Mouse (Mus musculus): ENCODE measurements around the gene Tm4sf5. TPM values are rescaled to one million over a fixed set of nuclear protein-coding genes. Genes with fewer than 3 reads are reported as not detected.

Tm4sf5 gene
- total and polyA plus RNA-seq, 2 experiments from 2014 or later: 0.34 to 7.6 TPM

- WGBS: 37% methylated on average over 7 of the region's 7 CpGs
- no peaks in the 10 kb centered on the region for H3K27me3 ChIP-seq (ENCODE audit: control insufficient read depth, insufficient read depth, low read length)
- H3K36me3 ChIP-seq (replicated peaks; ENCODE audit: control insufficient read depth, insufficient read depth, low read length): 0 out of 2 replicates have a peak, but pooled peaks cover 6% of the 10 kb centered on the region
- H3K9ac ChIP-seq (replicated peaks; ENCODE audit: low read depth, low read length): no peak overlapping the region
- no peak for ATAC-seq (ENCODE audit: insufficient read depth, low read depth)
- no peak overlapping the region for H3K4me3 ChIP-seq (ENCODE audit: low read depth, low read length)
- TF ChIP-seq EP300 (IDR thresholded peaks at IDR 0.05; ENCODE audit: low read depth): no peak
- H3K27ac ChIP-seq (ENCODE audit: low read depth): no peak overlapping the region
- H3K9me3 ChIP-seq (replicated peaks; ENCODE audit: control insufficient read depth, low read length): no peaks in the 10 kb centered on the region
- peaks cover 8% of the 10 kb centered on the region for H3K4me1 ChIP-seq (ENCODE audit: control insufficient read depth, insufficient read depth)
- H3K4me2 ChIP-seq (ENCODE audit: low read depth, low read length): peak overlapping the region; percentile 21
- peak; percentile 55 for DNase-seq (ENCODE audit: low spot score)
Measured at GRCm38 (mm10) chr11:70544496-70544895, 39.5 kb downstream of the Tm4sf5 start.

DNA sequence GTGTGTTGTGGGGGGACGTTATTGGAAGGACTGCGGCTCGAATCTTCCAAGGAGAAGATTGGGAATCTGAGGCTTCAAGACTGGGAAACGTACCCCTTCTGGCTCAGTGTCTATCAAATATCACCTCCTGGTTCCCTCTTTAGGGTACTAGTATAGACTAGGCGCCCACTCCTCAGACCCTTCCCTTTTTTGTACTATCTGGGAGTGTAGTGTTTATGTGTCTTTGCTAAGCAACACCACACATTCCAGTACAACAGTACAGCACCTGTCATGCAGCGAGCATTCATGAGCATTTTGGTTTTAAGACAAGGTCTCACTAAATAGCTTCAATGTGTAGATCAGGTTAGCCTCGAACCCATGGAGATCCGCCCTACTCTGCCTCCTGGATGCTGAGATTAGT is 46.5 kb downstream of the Tm4sf5 start:
- DNase-seq (ENCODE audit: low spot score): no peak
- H3K9ac ChIP-seq (replicated peaks; ENCODE audit: low read depth, low read length): no peak overlapping the region
- H3K27ac ChIP-seq (ENCODE audit: low read depth): no peak overlapping the region
- H3K36me3 ChIP-seq (replicated peaks; ENCODE audit: control insufficient read depth, insufficient read depth, low read length): peaks cover 18% of the 10 kb centered on the region; the same call in 1 of the 2 replicates
- no peaks in the 10 kb centered on the region for H3K4me1 ChIP-seq (ENCODE audit: control insufficient read depth, insufficient read depth)
- TF ChIP-seq EP300 (IDR thresholded peaks at IDR 0.05; ENCODE audit: low read depth): no peak
- TF ChIP-seq CTCF (IDR thresholded peaks at IDR 0.05; ENCODE audit: low read depth): no peak
- no peaks in the 10 kb centered on the region for H3K27me3 ChIP-seq (ENCODE audit: control insufficient read depth, insufficient read depth, low read length)
- no peak overlapping the region for H3K4me3 ChIP-seq (ENCODE audit: low read depth, low read length)
- H3K4me2 ChIP-seq (ENCODE audit: low read depth, low read length): no peak overlapping the region
- WGBS: 88% methylated on average over 8 of the region's 8 CpGs
- H3K9me3 ChIP-seq (replicated peaks; ENCODE audit: control insufficient read depth, low read length): no peaks in the 10 kb centered on the region
- ATAC-seq (ENCODE audit: insufficient read depth, low read depth): no peak

GRCm38 (mm10) chr11:70553940-70554339 is 48.9 kb downstream of the Tm4sf5 start:
- no peak overlapping the region for H3K4me2 ChIP-seq (ENCODE audit: low read depth, low read length)
- ATAC-seq (ENCODE audit: insufficient read depth, low read depth) (no peak), DNase-seq (ENCODE audit: low spot score) (no peak)
- no peak overlapping the region for H3K9ac ChIP-seq (replicated peaks; ENCODE audit: low read depth, low read length)
- no peaks in the 10 kb centered on the region for H3K9me3 ChIP-seq (replicated peaks; ENCODE audit: control insufficient read depth, low read length)
- H3K27ac ChIP-seq (ENCODE audit: low read depth): no peak overlapping the region
- no peak overlapping the region for H3K4me3 ChIP-seq (ENCODE audit: low read depth, low read length)
- TF ChIP-seq EP300 (IDR thresholded peaks at IDR 0.05; ENCODE audit: low read depth): no peak
- WGBS: 46% methylated on average over 7 of the region's 7 CpGs
- no peaks in the 10 kb centered on the region for H3K4me1 ChIP-seq (ENCODE audit: control insufficient read depth, insufficient read depth)
- H3K36me3 ChIP-seq (replicated peaks; ENCODE audit: control insufficient read depth, insufficient read depth, low read length): peaks cover 21% of the 10 kb centered on the region; the same call in 1 of the 2 replicates
- no peaks in the 10 kb centered on the region for H3K27me3 ChIP-seq (ENCODE audit: control insufficient read depth, insufficient read depth, low read length)

DNA sequence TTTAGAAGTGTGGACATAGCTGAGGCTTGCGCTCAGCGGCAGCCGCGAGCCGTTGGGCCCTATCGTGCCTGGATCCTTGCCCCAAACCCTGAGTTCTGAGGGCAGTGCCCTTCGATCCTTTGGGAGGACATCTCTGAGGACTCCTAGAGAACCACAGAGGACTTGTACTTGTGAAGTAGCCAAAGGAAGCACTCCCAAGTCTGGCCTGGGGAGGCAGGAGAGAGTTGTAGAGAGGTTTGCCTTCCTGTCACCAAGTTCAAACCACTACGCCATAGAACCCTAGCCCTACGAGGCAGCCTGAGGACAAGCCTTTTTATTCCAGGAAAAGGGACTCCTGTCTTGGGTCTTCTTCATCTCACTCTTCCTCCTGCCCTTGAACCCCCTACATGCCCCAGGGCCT is 52.5 kb downstream of the Tm4sf5 start:
- DNase-seq (ENCODE audit: low spot score) (no peak), ATAC-seq (ENCODE audit: insufficient read depth, low read depth) (no peak)
- no peak overlapping the region for H3K27ac ChIP-seq (ENCODE audit: low read depth)
- WGBS: 85% methylated on average over 9 of the region's 9 CpGs
- peaks cover 19% of the 10 kb centered on the region; the same call in 1 of the 2 replicates for H3K36me3 ChIP-seq (replicated peaks; ENCODE audit: control insufficient read depth, insufficient read depth, low read length)
- no peaks in the 10 kb centered on the region for H3K27me3 ChIP-seq (ENCODE audit: control insufficient read depth, insufficient read depth, low read length)
- no peak overlapping the region for H3K4me2 ChIP-seq (ENCODE audit: low read depth, low read length)
- no peaks in the 10 kb centered on the region for H3K9me3 ChIP-seq (replicated peaks; ENCODE audit: control insufficient read depth, low read length)
- TF ChIP-seq CTCF (IDR thresholded peaks at IDR 0.05; ENCODE audit: low read depth) (no peak), EP300 (IDR thresholded peaks at IDR 0.05; ENCODE audit: low read depth) (no peak)
- H3K9ac ChIP-seq (replicated peaks; ENCODE audit: low read depth, low read length): no peak overlapping the region
- no peak overlapping the region for H3K4me3 ChIP-seq (ENCODE audit: low read depth, low read length)
- H3K4me1 ChIP-seq (ENCODE audit: control insufficient read depth, insufficient read depth): no peaks in the 10 kb centered on the region

Other genes starting within 250 kb of the Tm4sf5 start
- 1.4 and 2.5 TPM in 2 replicates for gene Alox12, start 249.9 kb upstream of the Tm4sf5 start, total RNA-seq (2014; rRNA removed; ENCODE audit: low replicate concordance)
- 2.3 TPM in 2 replicates for gene Alox12, start 249.9 kb upstream of the Tm4sf5 start, polyA plus RNA-seq (2015; fragmentation: Nextera tagmentation; extraction: Ambion mirVana)
- gene Alox12e, start 182.6 kb upstream of the Tm4sf5 start, total RNA-seq (2014; rRNA removed; ENCODE audit: low replicate concordance): not detected in 2 replicates
- 0.05 TPM in 1 of 2 replicates, not detected in the other for gene Alox12e, start 182.6 kb upstream of the Tm4sf5 start, polyA plus RNA-seq (2015; fragmentation: Nextera tagmentation; extraction: Ambion mirVana)
- 0.23 TPM in 1 of 2 replicates, not detected in the other for gene Alox15, start 153.2 kb upstream of the Tm4sf5 start, total RNA-seq (2014; rRNA removed; ENCODE audit: low replicate concordance)
- gene Alox15, start 153.2 kb upstream of the Tm4sf5 start, polyA plus RNA-seq (2015; fragmentation: Nextera tagmentation; extraction: Ambion mirVana): 0.11 and 0.22 TPM in 2 replicates
- 15.1 and 15.9 TPM in 2 replicates for gene Pelp1, start 95.2 kb upstream of the Tm4sf5 start, total RNA-seq (2014; rRNA removed; ENCODE audit: low replicate concordance)
- 10.9 and 11.0 TPM in 2 replicates for gene Pelp1, start 95.2 kb upstream of the Tm4sf5 start, polyA plus RNA-seq (2015; fragmentation: Nextera tagmentation; extraction: Ambion mirVana)
- gene Arrb2, start 72.6 kb upstream of the Tm4sf5 start, total RNA-seq (2014; rRNA removed; ENCODE audit: low replicate concordance): 9.5 and 27.5 TPM in 2 replicates
- gene Arrb2, start 72.6 kb upstream of the Tm4sf5 start, polyA plus RNA-seq (2015; fragmentation: Nextera tagmentation; extraction: Ambion mirVana): 4.8 and 6.0 TPM in 2 replicates
- gene Med11, start 53.3 kb upstream of the Tm4sf5 start, total RNA-seq (2014; rRNA removed; ENCODE audit: low replicate concordance): 9.0 and 28.3 TPM in 2 replicates
- gene Med11, start 53.3 kb upstream of the Tm4sf5 start, polyA plus RNA-seq (2015; fragmentation: Nextera tagmentation; extraction: Ambion mirVana): 13.7 and 15.9 TPM in 2 replicates
- 0.04 and 5.0 TPM in 2 replicates for gene Zmynd15, start 45.8 kb upstream of the Tm4sf5 start, total RNA-seq (2014; rRNA removed; ENCODE audit: low replicate concordance)
- gene Zmynd15, start 45.8 kb upstream of the Tm4sf5 start, polyA plus RNA-seq (2015; fragmentation: Nextera tagmentation; extraction: Ambion mirVana): 1.3 TPM in 2 replicates
- 5.9 and 12.8 TPM in 2 replicates for gene Cxcl16, start 45.3 kb upstream of the Tm4sf5 start, total RNA-seq (2014; rRNA removed; ENCODE audit: low replicate concordance)
- gene Cxcl16, start 45.3 kb upstream of the Tm4sf5 start, polyA plus RNA-seq (2015; fragmentation: Nextera tagmentation; extraction: Ambion mirVana): 9.8 and 11.3 TPM in 2 replicates
- gene Vmo1, start 9.4 kb downstream of the Tm4sf5 start, total RNA-seq (2014; rRNA removed; ENCODE audit: low replicate concordance): not detected in 2 replicates
- gene Vmo1, start 9.4 kb downstream of the Tm4sf5 start, polyA plus RNA-seq (2015; fragmentation: Nextera tagmentation; extraction: Ambion mirVana): 0.18 and 0.55 TPM in 2 replicates
- not detected in 2 replicates for gene Gltpd2, start 14.0 kb downstream of the Tm4sf5 start, total RNA-seq (2014; rRNA removed; ENCODE audit: low replicate concordance)
- 0.34 TPM in 1 of 2 replicates, not detected in the other for gene Gltpd2, start 14.0 kb downstream of the Tm4sf5 start, polyA plus RNA-seq (2015; fragmentation: Nextera tagmentation; extraction: Ambion mirVana)
- 474 and 521 TPM in 2 replicates for gene Psmb6, start 20.1 kb downstream of the Tm4sf5 start, total RNA-seq (2014; rRNA removed; ENCODE audit: low replicate concordance)
- gene Psmb6, start 20.1 kb downstream of the Tm4sf5 start, polyA plus RNA-seq (2015; fragmentation: Nextera tagmentation; extraction: Ambion mirVana): 640 and 644 TPM in 2 replicates
- gene Gm40193, start 27.7 kb downstream of the Tm4sf5 start, total RNA-seq (2014; rRNA removed; ENCODE audit: low replicate concordance): not detected in 2 replicates
- not detected in 2 replicates for gene Gm40193, start 27.7 kb downstream of the Tm4sf5 start, polyA plus RNA-seq (2015; fragmentation: Nextera tagmentation; extraction: Ambion mirVana)
- 14.5 and 18.5 TPM in 2 replicates for gene Pld2, start 34.8 kb downstream of the Tm4sf5 start, total RNA-seq (2014; rRNA removed; ENCODE audit: low replicate concordance)
- 5.4 and 6.8 TPM in 2 replicates for gene Pld2, start 34.8 kb downstream of the Tm4sf5 start, polyA plus RNA-seq (2015; fragmentation: Nextera tagmentation; extraction: Ambion mirVana)
- 20.4 and 38.0 TPM in 2 replicates for gene Mink1, start 57.6 kb downstream of the Tm4sf5 start, total RNA-seq (2014; rRNA removed; ENCODE audit: low replicate concordance)
- gene Mink1, start 57.6 kb downstream of the Tm4sf5 start, polyA plus RNA-seq (2015; fragmentation: Nextera tagmentation; extraction: Ambion mirVana): 5.0 and 5.2 TPM in 2 replicates
- gene 4930544D05Rik, start 110.6 kb downstream of the Tm4sf5 start, total RNA-seq (2014; rRNA removed; ENCODE audit: low replicate concordance): not detected in 2 replicates
- not detected in 2 replicates for gene 4930544D05Rik, start 110.6 kb downstream of the Tm4sf5 start, polyA plus RNA-seq (2015; fragmentation: Nextera tagmentation; extraction: Ambion mirVana)
- gene Chrne, start 114.0 kb downstream of the Tm4sf5 start, total RNA-seq (2014; rRNA removed; ENCODE audit: low replicate concordance): not detected in 2 replicates
- gene Chrne, start 114.0 kb downstream of the Tm4sf5 start, polyA plus RNA-seq (2015; fragmentation: Nextera tagmentation; extraction: Ambion mirVana): not detected in 2 replicates
- 0.08 TPM in 1 of 2 replicates, not detected in the other for gene Gp1ba, start 133.9 kb downstream of the Tm4sf5 start, total RNA-seq (2014; rRNA removed; ENCODE audit: low replicate concordance)
- gene Gp1ba, start 133.9 kb downstream of the Tm4sf5 start, polyA plus RNA-seq (2015; fragmentation: Nextera tagmentation; extraction: Ambion mirVana): 0.26 and 0.27 TPM in 2 replicates
- 48.3 and 66.3 TPM in 2 replicates for gene Rnf167, start 142.0 kb downstream of the Tm4sf5 start, total RNA-seq (2014; rRNA removed; ENCODE audit: low replicate concordance)
- 61.8 and 62.5 TPM in 2 replicates for gene Rnf167, start 142.0 kb downstream of the Tm4sf5 start, polyA plus RNA-seq (2015; fragmentation: Nextera tagmentation; extraction: Ambion mirVana)
- gene Slc25a11, start 142.2 kb downstream of the Tm4sf5 start, total RNA-seq (2014; rRNA removed; ENCODE audit: low replicate concordance): 530 and 532 TPM in 2 replicates
- gene Slc25a11, start 142.2 kb downstream of the Tm4sf5 start, polyA plus RNA-seq (2015; fragmentation: Nextera tagmentation; extraction: Ambion mirVana): 446 and 451 TPM in 2 replicates
- 924 and 959 TPM in 2 replicates for gene Pfn1, start 149.4 kb downstream of the Tm4sf5 start, total RNA-seq (2014; rRNA removed; ENCODE audit: low replicate concordance)
- 903 and 932 TPM in 2 replicates for gene Pfn1, start 149.4 kb downstream of the Tm4sf5 start, polyA plus RNA-seq (2015; fragmentation: Nextera tagmentation; extraction: Ambion mirVana)
- 1,315 and 1,376 TPM in 2 replicates for gene Eno3, start 152.0 kb downstream of the Tm4sf5 start, total RNA-seq (2014; rRNA removed; ENCODE audit: low replicate concordance)
- gene Eno3, start 152.0 kb downstream of the Tm4sf5 start, polyA plus RNA-seq (2015; fragmentation: Nextera tagmentation; extraction: Ambion mirVana): 1,204 and 1,224 TPM in 2 replicates
- gene Spag7, start 164.2 kb downstream of the Tm4sf5 start, total RNA-seq (2014; rRNA removed; ENCODE audit: low replicate concordance): 42.0 and 53.9 TPM in 2 replicates
- gene Spag7, start 164.2 kb downstream of the Tm4sf5 start, polyA plus RNA-seq (2015; fragmentation: Nextera tagmentation; extraction: Ambion mirVana): 154 and 175 TPM in 2 replicates
- gene Camta2, start 182.9 kb downstream of the Tm4sf5 start, total RNA-seq (2014; rRNA removed; ENCODE audit: low replicate concordance): 8.7 and 9.5 TPM in 2 replicates
- gene Camta2, start 182.9 kb downstream of the Tm4sf5 start, polyA plus RNA-seq (2015; fragmentation: Nextera tagmentation; extraction: Ambion mirVana): 10.5 and 10.7 TPM in 2 replicates
- gene Inca1, start 194.9 kb downstream of the Tm4sf5 start, total RNA-seq (2014; rRNA removed; ENCODE audit: low replicate concordance): 0.23 and 1.9 TPM in 2 replicates
- gene Inca1, start 194.9 kb downstream of the Tm4sf5 start, polyA plus RNA-seq (2015; fragmentation: Nextera tagmentation; extraction: Ambion mirVana): 3.9 and 4.0 TPM in 2 replicates
- 92.9 and 110 TPM in 2 replicates for gene Kif1c, start 195.3 kb downstream of the Tm4sf5 start, total RNA-seq (2014; rRNA removed; ENCODE audit: low replicate concordance)
- gene Kif1c, start 195.3 kb downstream of the Tm4sf5 start, polyA plus RNA-seq (2015; fragmentation: Nextera tagmentation; extraction: Ambion mirVana): 6.3 and 6.4 TPM in 2 replicates